Mouse (Mus musculus): ENCODE measurements around the gene Gm21818. TPM values are rescaled to one million over a fixed set of nuclear protein-coding genes. Genes with fewer than 3 reads are reported as not detected.

Gm21818 gene
- not detected in 2 replicates for polyA plus RNA-seq (2012; rRNA removed; ENCODE audit: low replicate concordance)

DNA sequence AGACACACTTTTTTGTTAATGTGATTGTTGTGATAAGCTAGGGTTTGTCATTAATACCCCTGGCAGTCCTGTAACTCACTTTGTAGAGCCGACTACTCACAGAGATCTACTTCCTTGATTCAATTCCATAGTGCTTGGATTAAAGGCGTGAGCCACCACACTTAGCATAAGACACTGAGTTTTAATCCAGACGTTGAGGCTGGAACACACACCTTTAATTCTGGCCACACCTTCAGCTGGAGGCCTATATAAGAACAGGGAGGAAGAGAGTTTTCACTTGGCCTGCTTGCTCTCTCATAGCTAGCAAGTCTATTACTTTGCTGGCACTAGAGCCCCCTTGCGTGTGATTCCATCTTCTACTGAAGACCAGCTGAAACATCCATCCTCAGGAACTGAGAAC, at the start of gene Gm21818:
Gene Gm21818 (plus strand): TSS at position 301 of the 400 bp plus-strand sequence.

DNA sequence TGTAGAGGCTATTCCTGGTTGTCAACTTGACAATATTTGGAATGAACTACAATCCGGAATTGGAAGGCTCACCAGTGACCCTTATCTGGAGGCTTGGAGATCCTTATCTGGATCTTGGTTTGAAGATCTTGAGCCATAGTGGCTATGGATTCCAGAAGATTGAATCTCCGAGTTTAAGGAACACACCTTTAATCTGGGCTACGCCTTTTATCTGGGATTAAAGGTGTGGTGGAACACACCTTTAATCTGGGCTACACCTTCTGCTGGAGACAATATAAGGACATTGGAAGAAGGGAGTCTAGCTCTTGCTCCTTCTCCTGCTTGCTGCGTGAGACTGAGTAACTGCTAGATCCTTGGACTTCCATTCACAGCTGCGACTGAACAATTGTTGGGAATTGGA, 32.3 kb upstream of the Gm21818 start, which contains the start of gene Gm20767:
Gene Gm20767 (plus strand): TSS at position 301 of the 400 bp plus-strand sequence.

DNA sequence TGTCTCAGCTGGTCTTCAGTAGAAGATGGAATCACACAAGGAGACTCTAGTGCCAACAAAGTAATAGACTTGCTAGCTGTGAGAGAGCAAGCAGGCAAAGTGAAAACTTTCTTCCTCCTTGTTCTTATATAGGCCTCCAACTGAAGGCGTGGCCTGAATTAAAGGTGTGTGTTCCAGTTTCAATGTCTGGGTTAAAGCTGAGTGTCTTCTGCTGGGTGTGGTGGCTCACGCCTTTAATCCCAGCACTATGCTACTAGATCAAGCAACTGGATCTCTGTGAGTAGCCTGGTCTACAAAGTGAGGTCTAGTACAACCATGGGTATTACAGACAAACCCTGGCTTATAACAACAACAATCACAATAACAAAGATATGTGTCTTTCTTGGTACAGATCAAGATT, 43.6 kb downstream of the Gm21818 start, which contains the start of gene Gm21762:
Gene Gm21762 (minus strand): TSS at position 101 of the 400 bp plus-strand sequence.

Other genes starting within 250 kb of the Gm21818 start
- not detected in 2 replicates for gene Gm21761, start 243.2 kb upstream of the Gm21818 start, polyA plus RNA-seq (2012; rRNA removed; ENCODE audit: low replicate concordance)
- gene B020031M17Rik, start 221.6 kb upstream of the Gm21818 start, polyA plus RNA-seq (2012; rRNA removed; ENCODE audit: low replicate concordance): 0.13 TPM in 1 of 2 replicates, not detected in the other
- gene Gm36079, start 145.4 kb upstream of the Gm21818 start, polyA plus RNA-seq (2012; rRNA removed; ENCODE audit: low replicate concordance): 0.30 TPM in 1 of 2 replicates, not detected in the other
- gene Gm21188, start 120.2 kb upstream of the Gm21818 start, polyA plus RNA-seq (2012; rRNA removed; ENCODE audit: low replicate concordance): 3.3 and 7.1 TPM in 2 replicates
- not detected in 2 replicates for gene Gm20767, start 32.2 kb upstream of the Gm21818 start, polyA plus RNA-seq (2012; rRNA removed; ENCODE audit: low replicate concordance)
- gene Gm21762, start 43.5 kb downstream of the Gm21818 start, polyA plus RNA-seq (2012; rRNA removed; ENCODE audit: low replicate concordance): 3.1 and 3.6 TPM in 2 replicates
- not detected in 2 replicates for gene Gm21731, start 66.7 kb downstream of the Gm21818 start, polyA plus RNA-seq (2012; rRNA removed; ENCODE audit: low replicate concordance)
- gene AF067061, start 90.7 kb downstream of the Gm21818 start, polyA plus RNA-seq (2012; rRNA removed; ENCODE audit: low replicate concordance): not detected in 2 replicates
- gene BC147527, start 128.0 kb downstream of the Gm21818 start, polyA plus RNA-seq (2012; rRNA removed; ENCODE audit: low replicate concordance): 1.6 and 3.4 TPM in 2 replicates
- not detected in 2 replicates for gene Tcstv3, start 144.4 kb downstream of the Gm21818 start, polyA plus RNA-seq (2012; rRNA removed; ENCODE audit: low replicate concordance)